Mouse (Mus musculus) embryo, embryonic 11 days (tissue): ENCODE measurements at regions not wholly inside any gene's neighbourhood (a gene's known extent, or its start where the extent isn't known, plus 50 kb on each side); places are given as distances from the start of the nearest gene placed in this dataset.
A peak's percentile ranks its signal among the peaks of the same experiment; 100 is the strongest.

Experiments
- DNase-seq: peaks from one replicate; pipeline ENCODE4 v3.0.0-alpha.2; 2015

- DNase-seq, result no peak
Measured at GRCm38 (mm10) chr12:12765055-12765454, 176.7 kb downstream of the Mycn start.

- DNase-seq, result no peak
Measured at GRCm38 (mm10) chr12:12764586-12764985, 177.1 kb downstream of the Mycn start.

- DNase-seq, result no peak
Measured at GRCm38 (mm10) chr12:12756301-12756948, 185.3 kb downstream of the Mycn start.

GRCm38 (mm10) chr12:12753849-12754248, 187.9 kb downstream of the Mycn start:
- peak; percentile 72 for DNase-seq

GRCm38 (mm10) chr12:12751670-12752426, 189.9 kb downstream of the Mycn start:
- DNase-seq, result no peak

GRCm38 (mm10) chr12:12749690-12750089, 192.0 kb downstream of the Mycn start:
- DNase-seq, result no peak

GRCm38 (mm10) chr12:12746852-12747454, 194.8 kb downstream of the Mycn start:
- no peak for DNase-seq

- DNase-seq, result no peak
Measured at GRCm38 (mm10) chr12:12744492-12744891, 197.2 kb downstream of the Mycn start.

- DNase-seq, result peak; percentile 62
Measured at GRCm38 (mm10) chr12:12738631-12739331, 202.9 kb downstream of the Mycn start.

GRCm38 (mm10) chr12:12725797-12726196, 215.9 kb downstream of the Mycn start:
- peak; percentile 67 for DNase-seq

- peak; percentile 83 for DNase-seq
Measured at GRCm38 (mm10) chr12:12725075-12725474, 216.6 kb downstream of the Mycn start.

- peak; percentile 45 for DNase-seq
Measured at GRCm38 (mm10) chr12:12723724-12724487, 217.8 kb downstream of the Mycn start.

- DNase-seq, result peak; percentile 75
Measured at GRCm38 (mm10) chr12:12722982-12723661, 218.6 kb downstream of the Mycn start.

- DNase-seq, result no peak
Measured at GRCm38 (mm10) chr12:12716691-12717090, 225.0 kb downstream of the Mycn start.

- no peak for DNase-seq
Measured at GRCm38 (mm10) chr12:12715956-12716669, 225.6 kb downstream of the Mycn start.

GRCm38 (mm10) chr12:12715528-12715927, 226.2 kb downstream of the Mycn start:
- DNase-seq, result no peak

GRCm38 (mm10) chr12:12710184-12710609, 231.5 kb downstream of the Mycn start:
- DNase-seq, result peak; percentile 55

- DNase-seq, result peak; percentile 50
Measured at GRCm38 (mm10) chr12:12708954-12709523, 232.7 kb downstream of the Mycn start.

- no peak for DNase-seq
Measured at GRCm38 (mm10) chr12:12706326-12706920, 235.3 kb downstream of the Mycn start.

GRCm38 (mm10) chr12:12701735-12702134, 240.0 kb downstream of the Mycn start:
- no peak for DNase-seq
